Mouse (Mus musculus) megakaryocyte progenitor cell, adult 5-6 weeks (primary cell): ENCODE results near the gene Prkab2. TPM values are rescaled to one million over a fixed set of nuclear protein-coding genes. Genes with fewer than 3 reads are reported as not detected.

ENCODE experiments used
- ATAC-seq: replicated peaks from 2 replicates; pipeline ENCODE4 v1.8.0; 2016; ENCODE audit warnings: mild to moderate bottlenecking, moderate TSS enrichment, inconsistent platforms; ENCODE audit not compliant: poor library complexity
- total RNA-seq, 2 experiments: library from RNA; stranded (forward) in 1 of 2; stranded (reverse) in 1 of 2; fragments of 157-497, 149-512 nt in 1 of 2; fragments of 200-1000 nt in 1 of 2; gene quantifications; 2 replicates each; pipeline versions ENCODE4 v1.2.3 to v1.2.4; 2015 to 2017

Prkab2 gene
- total RNA-seq (2015) (3.4 and 4.0 TPM in 2 replicates), total RNA-seq (2017) (2.7 and 4.0 TPM in 2 replicates)

DNA sequence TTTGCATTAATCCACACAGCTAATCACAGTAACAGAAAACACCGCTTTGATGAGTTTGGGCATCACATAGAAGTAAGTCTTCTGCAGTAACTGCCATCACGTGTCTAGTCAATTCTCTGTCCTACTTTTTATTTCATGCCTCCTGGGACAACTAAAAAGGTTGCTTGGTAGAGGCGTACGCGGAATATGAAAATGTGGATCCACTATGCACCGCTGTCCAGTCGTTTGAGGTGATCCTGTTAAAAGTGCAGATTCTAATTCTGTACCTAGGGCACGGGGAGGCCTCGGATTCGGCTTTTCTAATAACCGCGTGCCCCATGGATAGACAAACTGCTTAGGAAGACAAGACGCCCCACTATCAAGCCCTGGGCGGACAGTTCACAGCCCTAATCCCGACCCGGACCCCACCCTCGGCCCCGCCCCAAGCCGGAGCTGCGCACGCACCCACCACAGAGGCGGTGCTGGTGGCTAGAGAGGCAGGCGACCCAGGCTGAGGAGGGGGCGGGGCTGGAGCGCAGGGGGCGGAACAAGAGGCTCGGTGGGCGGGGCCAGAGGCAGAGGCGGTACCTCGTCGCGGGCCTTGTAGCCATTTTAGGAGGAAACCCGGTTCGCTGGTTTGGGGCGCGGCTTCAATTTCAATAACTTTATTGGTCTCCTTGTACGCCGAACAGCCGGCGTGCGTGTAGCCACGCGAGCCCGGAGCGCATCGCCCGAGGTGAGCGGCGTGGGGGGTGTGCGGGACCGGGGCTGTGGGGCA, at the start of gene Prkab2:
Gene Prkab2 (plus strand): TSS at position 539 of the 757 bp plus-strand sequence.
- ATAC-seq = peak; percentile 94

DNA sequence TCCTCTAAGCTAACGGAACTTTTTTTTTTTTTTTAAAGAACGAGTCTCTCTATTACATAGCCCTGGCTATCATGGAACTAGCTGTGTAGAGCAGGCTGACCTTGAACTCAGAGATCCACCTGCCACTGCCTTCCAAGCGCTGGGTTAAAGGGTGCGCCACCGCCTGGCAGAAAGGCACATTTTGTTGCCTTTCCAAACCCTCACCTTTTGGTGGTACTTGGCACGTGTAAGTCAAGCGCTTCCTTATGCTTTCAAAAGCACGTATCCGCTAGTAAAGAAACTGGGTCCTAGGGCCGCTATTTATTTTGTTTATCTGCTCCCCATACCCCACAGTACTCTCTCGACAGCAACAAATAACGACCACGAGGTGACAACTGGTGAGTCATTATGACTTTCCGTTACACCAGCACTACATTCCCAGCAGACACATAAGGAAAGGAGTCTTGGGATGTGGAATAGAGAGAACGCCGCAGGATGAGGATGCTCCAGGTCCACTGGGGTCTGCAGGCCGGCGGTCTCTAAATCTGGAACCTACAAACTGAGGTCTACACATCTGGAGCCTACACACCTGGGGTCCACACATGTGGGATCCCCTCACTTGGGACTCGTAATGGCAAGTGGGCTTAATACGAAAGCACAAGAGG, 48.7 kb upstream of the Prkab2 start:
- peak; percentile 60 for ATAC-seq

DNA sequence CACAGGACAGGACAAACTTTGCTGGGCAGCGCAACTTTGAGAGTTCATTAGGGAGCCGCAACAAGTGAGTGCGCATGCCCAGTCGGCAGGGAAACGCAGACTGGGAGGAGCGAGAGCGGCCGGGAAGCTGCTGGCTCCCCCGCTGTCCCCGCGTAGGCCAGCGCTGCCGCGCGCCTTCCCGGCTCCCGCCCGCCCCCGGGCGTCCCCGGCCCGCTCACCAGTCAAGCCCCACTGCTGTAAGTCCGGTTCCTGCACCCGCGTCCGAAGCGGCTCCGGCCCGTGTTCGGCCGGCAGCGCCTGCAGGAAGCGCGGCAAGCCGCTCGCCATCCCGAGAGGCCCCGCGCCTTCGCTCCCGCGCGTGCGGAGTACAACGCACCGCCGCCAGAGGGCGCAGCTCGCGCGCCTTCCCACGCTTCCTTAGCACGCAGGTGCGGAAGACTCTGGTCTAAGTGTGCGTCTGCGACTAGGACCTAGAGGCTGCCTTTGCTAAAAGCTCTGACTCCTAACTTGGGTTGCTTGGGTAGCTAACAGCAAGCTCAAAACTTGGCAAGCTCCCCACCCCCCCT, 48.1 kb upstream of the Prkab2 start, which contains the start of gene Chd1l:
Gene Chd1l (minus strand): TSS at position 359 of the 566 bp plus-strand sequence.
- peak; percentile 93 for ATAC-seq

DNA sequence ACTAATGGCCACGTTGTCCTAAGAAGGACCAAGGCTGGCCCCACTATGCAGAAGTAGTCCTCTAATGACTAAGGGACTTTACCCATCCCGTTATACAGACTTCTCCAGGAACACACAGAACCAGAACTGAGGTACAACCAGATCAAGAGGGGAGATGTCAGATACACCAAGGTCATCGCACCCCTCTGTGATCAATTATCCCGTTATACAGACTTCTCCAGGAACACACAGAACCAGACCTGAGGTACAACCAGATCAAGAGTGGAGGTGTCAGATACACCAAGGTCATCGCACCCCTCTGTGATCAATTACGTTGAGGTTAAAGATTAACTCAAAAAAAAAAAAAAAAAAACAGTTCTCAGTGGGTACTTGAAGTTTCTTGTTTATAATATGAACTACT, 47.0 kb upstream of the Prkab2 start:
- no peak for ATAC-seq

DNA sequence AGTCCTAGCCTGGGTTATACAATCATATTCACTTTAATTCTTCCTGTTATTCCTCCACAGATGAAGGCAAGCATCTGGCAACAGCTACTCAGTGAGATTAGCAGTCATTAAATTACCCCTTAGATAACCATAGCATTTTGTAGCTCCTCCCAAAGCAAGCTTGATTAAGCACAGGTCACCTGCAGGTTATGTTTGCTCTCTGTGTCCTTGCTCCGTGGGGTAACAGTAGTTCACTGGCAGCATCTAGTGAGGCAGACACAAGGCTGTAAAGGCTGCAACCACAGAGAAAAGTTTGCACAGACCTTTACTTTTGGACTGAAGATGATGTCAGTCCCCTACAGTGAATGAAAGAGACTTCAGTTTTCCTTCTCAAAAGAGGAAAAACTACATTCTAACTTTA, 42.8 kb upstream of the Prkab2 start:
- ATAC-seq = no peak

DNA sequence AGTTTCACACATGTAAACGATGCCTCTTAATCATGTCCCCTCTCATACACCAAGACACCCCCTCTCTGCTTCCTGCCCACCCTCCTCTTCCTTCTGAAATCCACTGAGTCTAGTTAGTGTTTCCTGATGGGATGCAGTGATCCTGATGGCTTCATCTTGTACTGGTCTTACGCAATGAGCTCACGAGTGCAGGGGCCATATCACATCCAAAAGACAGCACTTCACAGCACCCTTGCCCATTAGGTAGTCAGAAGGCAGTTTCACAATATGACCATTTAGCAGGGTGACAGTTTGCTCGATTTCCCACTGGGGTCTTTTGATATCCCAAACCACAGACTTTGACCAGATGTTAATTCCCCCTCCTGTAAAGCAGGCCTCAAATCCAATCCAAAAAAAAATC, 42.1 kb upstream of the Prkab2 start:
- ATAC-seq = peak; percentile 80

DNA sequence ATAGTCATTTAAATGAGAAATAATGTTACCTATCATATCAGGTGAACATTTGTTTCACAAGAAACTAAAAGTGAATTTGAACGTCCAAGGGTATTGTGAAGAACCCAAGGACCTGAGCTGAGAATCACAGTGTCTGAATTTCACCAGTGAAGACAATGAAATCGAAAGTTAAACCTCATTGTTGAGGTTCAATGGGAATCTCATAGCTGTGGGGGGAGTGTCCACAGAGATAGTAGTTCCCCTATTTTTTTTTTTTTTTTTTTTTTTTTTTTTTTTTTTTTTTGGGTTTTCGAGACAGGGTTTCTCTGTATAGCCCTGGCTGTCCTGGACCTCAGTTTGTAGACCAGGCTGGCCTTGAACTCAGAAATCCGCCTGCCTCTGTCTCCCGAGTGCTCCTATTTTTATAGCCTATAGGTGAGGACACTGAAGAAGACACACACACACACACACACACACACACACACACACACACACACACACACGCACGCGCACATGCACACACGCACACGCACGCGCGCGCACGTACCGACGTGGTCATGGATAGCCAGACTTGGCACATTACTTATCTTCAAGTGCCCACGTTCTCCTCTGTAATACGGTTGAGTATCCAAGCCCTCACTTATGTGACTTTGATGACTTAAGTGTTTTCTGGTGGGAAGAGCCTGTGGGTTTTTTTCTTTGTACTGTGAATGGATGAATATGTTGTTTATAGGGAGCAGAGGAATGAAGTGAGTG, 40.7 kb upstream of the Prkab2 start:
- ATAC-seq = no peak

DNA sequence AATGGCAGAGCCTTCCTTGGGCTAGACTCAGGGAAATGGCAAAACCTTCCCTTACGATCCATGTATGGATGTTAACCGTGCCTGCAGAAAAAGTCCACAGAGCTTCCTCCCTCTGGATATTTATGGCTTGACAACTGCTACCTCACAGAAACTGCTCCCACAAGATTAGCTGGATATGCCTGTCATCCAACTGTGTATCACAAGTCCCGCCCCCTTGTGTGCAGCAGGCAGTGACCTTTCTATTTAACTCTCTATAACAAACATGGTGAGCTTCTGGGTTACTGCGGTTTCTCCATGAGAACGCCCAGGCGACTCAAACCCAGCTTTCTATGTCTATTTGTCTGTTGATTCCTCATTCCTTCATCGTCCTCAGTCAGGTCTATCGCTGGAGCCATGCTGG, 40.1 kb upstream of the Prkab2 start:
- ATAC-seq = no peak

DNA sequence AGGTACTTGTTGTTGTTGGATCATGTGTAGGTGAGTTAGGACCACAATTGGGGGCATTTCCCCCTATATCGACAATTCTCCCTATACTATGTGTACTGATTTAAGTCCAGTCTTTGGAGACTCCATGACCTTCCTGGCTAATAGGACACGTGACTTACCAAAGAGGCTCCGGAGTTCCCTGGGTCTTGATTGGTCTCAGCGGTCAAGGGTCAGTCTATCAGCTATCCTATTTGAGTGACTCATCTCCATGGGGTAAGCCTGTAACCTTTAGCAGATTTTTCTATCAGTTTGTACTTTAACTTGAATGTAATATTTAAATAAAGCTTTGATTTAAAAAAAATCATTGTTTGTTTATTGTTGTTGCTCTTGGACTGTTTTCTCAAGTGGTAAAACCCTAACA, 37.3 kb upstream of the Prkab2 start:
- no peak for ATAC-seq

DNA sequence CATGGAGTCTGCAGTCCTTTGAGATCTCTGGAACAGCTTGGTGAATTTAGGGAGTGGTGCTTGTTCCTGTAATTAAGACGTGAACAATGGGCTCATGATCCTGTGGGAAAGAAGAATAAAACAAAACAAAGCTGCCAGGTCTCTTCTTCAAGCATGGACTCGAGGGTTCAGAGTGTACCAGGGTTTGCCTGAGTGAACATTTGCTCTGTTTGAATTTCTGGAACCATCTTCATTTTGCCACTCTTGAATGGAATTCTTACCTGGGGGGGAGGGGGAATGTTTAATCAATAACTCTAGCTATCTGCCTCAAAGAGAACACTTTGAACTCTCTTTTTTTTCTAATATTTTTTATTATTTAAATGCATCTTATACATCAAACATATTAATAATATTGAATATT, 33.4 kb upstream of the Prkab2 start:
- ATAC-seq = no peak

DNA sequence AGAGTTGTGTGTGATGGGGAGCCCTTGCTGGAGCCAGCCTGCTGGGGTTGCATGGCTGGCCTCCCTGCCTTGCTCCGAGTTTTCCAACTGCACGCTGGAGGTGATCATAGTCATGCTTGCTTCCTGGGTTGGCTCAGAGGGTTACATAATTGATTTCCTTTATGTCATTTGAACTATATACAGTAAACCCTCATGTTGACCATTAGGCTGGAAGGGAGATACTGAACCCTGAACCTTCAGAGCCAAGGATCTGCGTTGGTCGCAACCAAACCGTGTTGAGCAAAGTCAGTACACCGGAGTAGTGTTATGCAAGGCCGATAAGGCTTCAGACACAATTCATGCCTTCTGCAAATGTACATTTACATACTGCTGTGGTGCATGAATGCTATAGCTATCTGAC, 30.1 kb upstream of the Prkab2 start:
- ATAC-seq = peak; percentile 54

DNA sequence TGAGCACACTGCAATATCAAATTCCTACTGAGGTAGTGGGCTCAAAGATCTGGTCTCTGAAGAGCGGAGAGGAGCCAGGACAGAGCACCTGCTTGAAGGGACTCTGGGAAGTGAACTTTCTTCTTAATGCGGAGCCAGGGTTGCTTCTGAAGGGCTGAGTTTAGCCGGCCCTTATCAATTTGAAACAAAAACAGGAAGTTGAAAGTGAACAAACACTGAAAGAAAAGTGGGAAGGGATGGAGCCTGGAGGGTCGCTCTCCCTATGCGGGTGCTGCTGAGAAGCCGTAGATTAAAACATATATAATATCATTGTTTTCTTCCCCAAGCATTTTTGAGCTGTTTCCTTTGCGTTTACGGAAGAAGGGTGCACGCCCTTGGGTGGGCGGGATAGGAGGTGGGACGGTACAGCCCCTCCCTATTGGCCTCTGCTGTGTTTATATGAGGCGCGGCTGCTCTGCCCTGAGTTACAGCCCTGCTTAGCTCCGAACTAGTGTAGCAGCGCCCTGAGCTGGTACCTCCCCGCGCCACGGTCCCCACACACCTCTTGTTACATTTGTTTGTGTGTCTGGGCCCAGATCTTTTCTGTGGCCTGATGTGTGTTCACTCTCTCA, 29.5 kb upstream of the Prkab2 start, which contains the start of gene Fmo5:
Gene Fmo5 (plus strand): TSS at position 414 of the 611 bp plus-strand sequence.
- peak; percentile 91 for ATAC-seq

DNA sequence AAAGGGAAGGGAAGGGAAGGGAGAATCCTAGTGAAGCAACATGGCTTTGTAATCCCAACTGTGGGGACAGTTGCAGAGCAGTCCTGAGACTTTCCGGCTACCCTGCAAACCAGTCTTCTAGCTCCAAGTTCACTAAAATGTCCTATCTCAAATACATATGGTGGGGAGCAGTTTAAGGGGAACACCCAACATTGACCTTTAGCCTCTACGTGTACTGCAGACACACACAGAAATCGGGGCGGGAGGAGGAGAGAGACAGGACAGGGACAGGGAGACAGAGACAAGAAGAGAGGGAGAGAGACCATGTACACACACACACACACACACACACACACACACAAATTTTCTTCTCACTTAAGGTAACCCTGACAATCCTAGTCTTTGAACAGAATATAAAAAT, 28.1 kb upstream of the Prkab2 start:
- no peak for ATAC-seq

DNA sequence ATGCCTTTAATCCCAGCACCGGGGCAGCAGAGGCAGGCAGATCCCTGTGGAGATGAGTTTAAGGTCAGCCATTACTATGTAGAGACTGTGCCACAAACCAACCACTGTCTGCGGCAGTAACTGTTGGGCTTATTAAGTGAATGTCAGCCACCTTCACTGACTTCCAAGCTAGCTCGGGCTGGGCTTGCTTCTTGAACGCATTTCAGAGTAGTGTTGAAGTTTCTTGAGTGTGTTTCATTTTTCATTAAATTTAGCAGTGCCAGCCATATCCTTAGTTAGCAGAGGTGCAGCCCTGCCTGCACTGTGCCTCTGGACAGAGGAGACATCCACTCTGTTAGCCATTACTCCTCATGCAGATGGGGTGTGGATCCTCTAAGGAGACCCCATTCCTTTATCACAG, 27.2 kb upstream of the Prkab2 start:
- no peak for ATAC-seq

DNA sequence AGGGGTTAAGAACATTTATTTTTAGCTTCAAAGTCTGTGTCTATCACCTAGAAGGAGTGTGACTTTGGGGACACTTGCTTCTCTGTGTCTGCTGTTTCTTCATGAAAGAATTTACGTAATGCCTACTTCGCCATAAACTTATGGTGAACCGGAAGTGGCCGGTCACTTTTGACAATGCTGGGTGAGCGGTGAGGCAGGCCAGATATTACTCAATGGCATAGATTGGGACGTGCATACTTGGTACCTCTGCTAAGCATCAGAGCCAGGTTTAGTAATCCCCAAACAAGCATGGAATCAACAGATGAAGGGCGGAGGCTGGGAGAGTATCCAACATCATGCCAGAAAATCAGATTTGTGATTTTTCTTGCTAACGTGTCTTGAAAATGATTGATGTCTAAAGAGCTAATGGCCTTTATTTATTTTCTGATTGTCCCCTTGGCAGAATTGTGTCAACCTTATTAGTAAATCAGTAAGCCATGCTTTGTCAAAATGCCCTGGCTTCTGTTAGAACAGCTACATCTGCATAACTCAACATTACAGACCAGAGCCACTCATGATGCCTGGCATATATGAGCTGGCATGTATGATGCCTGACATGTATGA, 26.6 kb upstream of the Prkab2 start:
- ATAC-seq = peak; percentile 49

DNA sequence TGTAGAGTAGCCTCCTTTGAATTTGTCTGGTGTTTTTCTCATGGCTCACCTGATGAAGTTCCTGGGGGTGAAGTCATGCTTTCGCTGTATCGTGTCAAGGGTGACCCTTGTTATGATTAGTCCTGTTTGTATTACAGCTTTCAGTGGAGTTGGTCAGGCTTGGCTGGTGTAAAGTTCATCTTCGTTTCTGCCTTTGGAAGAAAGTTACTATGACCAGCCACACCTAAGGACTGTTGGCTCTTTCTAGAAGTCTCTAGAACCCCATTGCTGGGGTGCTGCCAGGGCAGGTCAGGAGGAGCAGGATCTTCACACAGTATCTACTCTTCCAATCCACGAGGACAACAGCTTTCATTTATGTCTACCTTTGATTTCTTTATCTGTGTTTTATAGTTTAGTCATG, 24.5 kb upstream of the Prkab2 start:
- ATAC-seq = no peak

DNA sequence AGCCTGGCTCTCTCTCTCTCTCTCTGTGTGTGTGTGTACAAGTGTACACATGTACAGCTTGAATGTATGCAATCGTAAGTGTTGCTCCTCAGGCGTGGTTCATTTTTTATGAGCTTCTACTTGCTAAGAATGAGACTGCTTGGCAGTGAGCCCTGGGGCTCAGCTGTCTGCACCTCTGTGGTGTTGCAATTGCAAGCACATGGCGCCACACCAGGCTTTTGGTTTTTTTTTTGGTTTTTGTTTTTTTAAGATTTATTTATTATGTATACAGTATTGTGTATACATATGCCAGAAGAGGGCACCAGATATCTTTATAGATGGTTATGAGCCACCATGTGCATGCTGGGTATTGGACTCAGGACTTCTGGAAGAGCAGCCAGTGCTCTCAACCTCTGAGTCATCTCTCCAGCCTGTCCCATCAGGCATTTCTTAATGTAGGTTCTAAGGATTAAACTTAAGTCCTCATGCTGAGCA, 23.7 kb upstream of the Prkab2 start:
- peak; percentile 71 for ATAC-seq

DNA sequence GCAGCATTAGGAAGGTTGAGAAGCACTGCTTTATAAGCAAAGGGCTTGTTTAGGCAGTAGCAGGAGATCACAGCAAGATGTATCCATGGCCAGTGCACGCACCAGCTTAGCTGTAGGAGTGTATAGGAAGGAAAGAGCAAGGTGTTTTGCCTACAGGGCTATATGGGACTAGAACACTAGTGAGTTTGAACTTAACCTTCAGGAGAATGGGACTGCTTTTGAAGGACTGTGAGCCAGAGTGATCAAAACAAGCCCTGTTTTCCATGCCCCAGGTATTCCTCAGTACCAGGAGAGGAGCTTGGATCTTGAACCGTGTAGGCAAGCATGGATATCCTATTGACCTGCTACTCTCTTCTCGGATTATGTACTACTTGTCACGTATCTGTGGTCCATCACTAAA, 16.6 kb upstream of the Prkab2 start:
- no peak for ATAC-seq

DNA sequence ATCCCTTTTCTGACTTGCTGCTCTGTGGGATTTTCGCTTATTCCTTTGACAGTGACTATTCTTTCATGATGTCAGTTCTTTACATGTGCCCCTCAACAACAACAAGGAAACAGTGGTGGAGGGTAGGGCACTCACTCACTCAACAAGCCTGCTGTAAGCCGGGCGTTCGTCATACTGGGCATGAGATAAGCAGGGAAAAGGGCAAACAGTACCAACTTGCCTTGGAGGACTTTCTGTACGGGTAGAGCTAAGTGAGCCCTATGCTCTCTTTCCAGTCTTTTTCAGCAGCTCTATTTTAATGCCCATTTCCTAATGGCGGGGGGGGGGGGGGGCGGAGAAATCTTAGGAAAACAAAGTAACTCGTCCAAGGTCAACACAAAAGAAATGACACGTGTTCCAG, 16.0 kb upstream of the Prkab2 start:
- ATAC-seq = no peak

DNA sequence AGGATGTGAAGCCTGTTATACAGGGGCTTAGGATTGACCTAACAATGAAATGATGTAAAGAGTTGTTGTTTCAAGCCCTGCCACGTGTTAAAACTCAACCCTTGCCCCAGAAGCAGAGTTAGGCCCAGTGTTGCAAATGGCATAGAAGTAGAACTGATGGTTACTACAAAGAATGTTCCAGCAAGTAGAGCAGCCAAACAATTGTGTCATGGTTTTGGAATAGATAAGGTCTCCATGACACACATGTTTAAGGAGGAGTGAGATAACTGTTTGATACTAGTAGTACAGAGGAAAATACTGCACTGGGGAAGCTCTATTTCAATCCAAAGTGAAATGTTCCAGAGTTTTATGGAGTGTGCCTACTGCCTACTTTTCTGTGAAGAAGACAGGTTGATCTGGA, 9.5 kb upstream of the Prkab2 start:
- no peak for ATAC-seq
